Comparison of ENCODE assay signal across 8 mouse cellular contexts in genomic region chr12:75616158-75616791, GRCm38 (mm10). TPM values are rescaled to one million over a fixed set of nuclear protein-coding genes. Genes with fewer than 3 reads are reported as not detected.
DNase-seq lines count a peak whose midpoint lies in the region; ATAC-seq and TF ChIP-seq lines count a peak whose summit lies in the region.

No protein-coding gene starts in this region.

- H3K36me3 ChIP-seq in forebrain, embryonic 12.5 days (replicated peaks): no peaks in the 10 kb centered on the region
- no peaks in the 10 kb centered on the region for H3K36me3 ChIP-seq in hindbrain, postnatal 0 days (ENCODE audit: insufficient read depth, low read length)
- no peaks in the 10 kb centered on the region for H3K36me3 ChIP-seq in liver, embryonic 14.5 days (replicated peaks; ENCODE audit: control insufficient read depth, insufficient read depth, low read depth)

- TF ChIP-seq CTCF in hindbrain, postnatal 0 days (IDR thresholded peaks at IDR 0.05; ENCODE audit: low read depth): no peak
- no peak for TF ChIP-seq CTCF in liver, embryonic 14.5 days (IDR thresholded peaks at IDR 0.05; ENCODE audit: low read depth)

- no peak overlapping the region for H3K27ac ChIP-seq in forebrain, embryonic 12.5 days
- no peak overlapping the region for H3K27ac ChIP-seq in hindbrain, postnatal 0 days
- H3K27ac ChIP-seq in liver, embryonic 14.5 days: no peak overlapping the region

- H3K4me2 ChIP-seq in forebrain, embryonic 12.5 days: peak overlapping the region; percentile 41
- peak overlapping the region; percentile 48 for H3K4me2 ChIP-seq in hindbrain, postnatal 0 days (ENCODE audit: low read depth, low read length)
- peak overlapping the region; percentile 41 for H3K4me2 ChIP-seq in liver, embryonic 14.5 days (ENCODE audit: low read depth)

- H3K4me1 ChIP-seq in forebrain, embryonic 12.5 days: no peaks in the 10 kb centered on the region
- H3K4me1 ChIP-seq in hindbrain, postnatal 0 days (ENCODE audit: insufficient read depth, low read length): no peaks in the 10 kb centered on the region
- no peaks in the 10 kb centered on the region for H3K4me1 ChIP-seq in liver, embryonic 14.5 days (replicated peaks; ENCODE audit: control insufficient read depth in 2 of 2, insufficient read depth in 2 of 2, low read length in 1 of 2)

- 8% methylated on average over 24 of the region's 24 CpGs for WGBS in forebrain, embryonic 12.5 days
- WGBS in hindbrain, postnatal 0 days: 7% methylated on average over 23 of the region's 24 CpGs
- 11% methylated on average over 23 of the region's 24 CpGs for WGBS in liver, embryonic 14.5 days (ENCODE audit: insufficient replicate concordance)

- intact Hi-C loops in gastrocnemius, postnatal 14 days (cut with DNase I; ENCODE audit: low total_unique reads): no loop called here
- intact Hi-C loops in left cerebral cortex, postnatal 25 days (cut with DNase I): no loop called here

- no peak for ATAC-seq in forebrain, embryonic 12.5 days (ENCODE audit: low FRiP score)
- ATAC-seq in hindbrain, postnatal 0 days: peak; percentile 29; the same call in 1 of the 2 replicates
- ATAC-seq in liver, embryonic 14.5 days (ENCODE audit: insufficient read depth): peak; percentile 41; the same call in 1 of the 2 replicates

- no peaks in the 10 kb centered on the region for H3K9me3 ChIP-seq in forebrain, embryonic 12.5 days
- no peaks in the 10 kb centered on the region for H3K9me3 ChIP-seq in hindbrain, postnatal 0 days (ENCODE audit: low read length)
- no peaks in the 10 kb centered on the region for H3K9me3 ChIP-seq in liver, embryonic 14.5 days (ENCODE audit: control insufficient read depth, low read length)

- H3K27me3 ChIP-seq in forebrain, embryonic 12.5 days: no peaks in the 10 kb centered on the region; the same call in 1 of the 2 replicates
- H3K27me3 ChIP-seq in hindbrain, postnatal 0 days (ENCODE audit: insufficient read depth, low read length): no peaks in the 10 kb centered on the region
- H3K27me3 ChIP-seq in liver, embryonic 14.5 days (ENCODE audit: control insufficient read depth, insufficient read depth, low read length): no peaks in the 10 kb centered on the region; the same call in 1 of the 2 replicates

- peak; percentile 6 for DNase-seq in gastrocnemius, adult 18-20 months (ENCODE audit: low spot score)
- DNase-seq in gastrocnemius, postnatal 14 days: no peak
- no peak for DNase-seq in hindbrain, postnatal 0 days (ENCODE audit: low spot score)
- DNase-seq in liver, embryonic 14.5 days (ENCODE audit: low read depth in 3 of 3, low spot score in 3 of 3): no peak
- peak; percentile 37 for DNase-seq in retina, embryonic 14.5 days (ENCODE audit: low spot score)
- DNase-seq in layer of hippocampus, adult 9-10 months (ENCODE audit: low spot score): no peak
- DNase-seq in left cerebral cortex, postnatal 25 days (ENCODE audit: low spot score in 2 of 2): no peak

- no peak overlapping the region for H3K4me3 ChIP-seq in forebrain, embryonic 12.5 days (replicated peaks)
- peak overlapping the region; percentile 27 for H3K4me3 ChIP-seq in hindbrain, postnatal 0 days (ENCODE audit: low read length)
- peak overlapping the region in 1 of 2 experiments; percentile 29; a peak in 1 of 4 replicates for H3K4me3 ChIP-seq in liver, embryonic 14.5 days (ENCODE audit: insufficient read depth in 1 of 2, low read depth in 2 of 2, low read length in 2 of 2)

- no peak for TF ChIP-seq EP300 in liver, embryonic 14.5 days (IDR thresholded peaks at IDR 0.05; ENCODE audit: low read depth)

- H3K9ac ChIP-seq in forebrain, embryonic 12.5 days: no peak overlapping the region
- H3K9ac ChIP-seq in hindbrain, postnatal 0 days (replicated peaks; ENCODE audit: low read length): no peak overlapping the region
- no peak overlapping the region for H3K9ac ChIP-seq in liver, embryonic 14.5 days (replicated peaks)

RNA-seq across cellular contexts. Expression of gene Ppp2r5e, which starts 20.2 kb away (rescaled TPM):
- total RNA-seq in gastrocnemius, adult 18-20 months (2021): 10 to 100 TPM; 30.9 to 34.1 TPM
- 10 to 100 TPM; 24.2 to 26.9 TPM for total RNA-seq in gastrocnemius, postnatal 14 days (2021)
- polyA plus RNA-seq in forebrain, embryonic 12.5 days (2016; fragmentation: Nextera tagmentation; extraction: Ambion mirVana): 27.4 and 28.3 TPM in 2 replicates
- 26.7 and 34.0 TPM in 2 replicates for total RNA-seq in hindbrain, postnatal 0 days (2014; rRNA removed)
- 23.4 and 25.2 TPM in 2 replicates for polyA plus RNA-seq in hindbrain, postnatal 0 days (2015; fragmentation: Nextera tagmentation; extraction: Ambion mirVana)
- polyA plus RNA-seq in liver, embryonic 14.5 days (2012; rRNA removed): 3.8 and 6.8 TPM in 2 replicates
- 5.0 and 5.8 TPM in 2 replicates for polyA plus RNA-seq in liver, embryonic 14.5 days (2014; fragmentation: Nextera tagmentation; extraction: Ambion mirVana)
- total RNA-seq in left cerebral cortex, postnatal 25 days (2021): 10 to 100 TPM; 77.2 to 78.7 TPM

RNA-seq across cellular contexts. Expression of gene Wdr89, which starts 53.1 kb away (rescaled TPM):
- 1 to 10 TPM; 2.1 to 2.7 TPM for total RNA-seq in gastrocnemius, adult 18-20 months (2021)
- total RNA-seq in gastrocnemius, postnatal 14 days (2021): 1 to 10 TPM; 2.2 to 2.3 TPM
- polyA plus RNA-seq in forebrain, embryonic 12.5 days (2016; fragmentation: Nextera tagmentation; extraction: Ambion mirVana): 9.0 and 9.7 TPM in 2 replicates
- 2.4 and 2.5 TPM in 2 replicates for total RNA-seq in hindbrain, postnatal 0 days (2014; rRNA removed)
- 3.7 TPM in 2 replicates for polyA plus RNA-seq in hindbrain, postnatal 0 days (2015; fragmentation: Nextera tagmentation; extraction: Ambion mirVana)
- 3.3 and 5.5 TPM in 2 replicates for polyA plus RNA-seq in liver, embryonic 14.5 days (2012; rRNA removed)
- polyA plus RNA-seq in liver, embryonic 14.5 days (2014; fragmentation: Nextera tagmentation; extraction: Ambion mirVana): 5.3 and 5.5 TPM in 2 replicates
- total RNA-seq in left cerebral cortex, postnatal 25 days (2021): 1 to 10 TPM; 3.0 to 3.1 TPM

Comparison
In these comparisons a context has a peak if more than half of its experiments do, and no peak if none do; other contexts are left out.
1. DNase-seq: peak in gastrocnemius, adult 18-20 months (single experiment) and retina, embryonic 14.5 days (single experiment); none in gastrocnemius, postnatal 14 days (single experiment), hindbrain, postnatal 0 days (single experiment), liver, embryonic 14.5 days (0 of 3), layer of hippocampus, adult 9-10 months (single experiment) and left cerebral cortex, postnatal 25 days (0 of 2).
2. Peak in every context shown above with its lines, with median percentiles within 50 percentile points of each other: H3K4me2 ChIP-seq.